Mouse (Mus musculus) lung, embryonic 14.5 days (tissue): ENCODE results near the gene Acan. TPM values are rescaled to one million over a fixed set of nuclear protein-coding genes. Genes with fewer than 3 reads are reported as not detected.

Experiments used
- ATAC-seq: fragments of 200-750 bp; cut with Nextera tagmentation; 2 replicates; pipeline ENCODE4 v1.8.0; 2017; ENCODE audit warnings: mild to moderate bottlenecking, moderate TSS enrichment, moderate library complexity; ENCODE audit not compliant: insufficient read depth
- DNase-seq: peaks from one replicate; pipeline ENCODE4 v3.0.0-alpha.2; 2015
- H3K27ac ChIP-seq: fragments of 300-500 bp; sonication (generic); 2 replicates; pipeline ENCODE4 v1.5.1; 2014; ENCODE audit warnings: low read depth, mild to moderate bottlenecking, moderate library complexity
- H3K27me3 ChIP-seq: fragments of 300-500 bp; sonication (generic); 2 replicates; pipeline ENCODE4 v1.6.1; 2014; ENCODE audit warnings: low read length, control low read depth; ENCODE audit not compliant: insufficient read depth
- H3K36me3 ChIP-seq: fragments of 300-500 bp; sonication (generic); 2 replicates; pipeline ENCODE4 v1.6.1; 2014; ENCODE audit warnings: control low read depth; ENCODE audit not compliant: insufficient read depth
- H3K4me1 ChIP-seq: fragments of 300-500 bp; sonication (generic); 2 replicates; pipeline ENCODE4 v1.6.1; 2014; ENCODE audit warnings: antibody characterized with exemption, control low read depth; ENCODE audit not compliant: insufficient read depth
- H3K4me2 ChIP-seq: fragments of 300-500 bp; sonication (generic); 2 replicates; pipeline ENCODE4 v1.6.1; 2014; ENCODE audit warnings: mild to moderate bottlenecking
- H3K4me3 ChIP-seq: fragments of 300-500 bp; sonication (generic); 2 replicates; pipeline ENCODE4 v1.5.1; 2014; ENCODE audit warnings: low read depth, low read length
- H3K9ac ChIP-seq: fragments of 300-500 bp; sonication (generic); 2 replicates; pipeline ENCODE4 v1.6.1; 2014
- H3K9me3 ChIP-seq: fragments of 300-500 bp; sonication (generic); 2 replicates; pipeline ENCODE4 v1.6.1; 2016; ENCODE audit warnings: low read depth, low read length, control low read depth
- CTCF ChIP-seq: IDR thresholded peaks from 2 replicates; pipeline ENCODE4 v1.5.1; 2016; ENCODE audit warnings: antibody characterized with exemption, low read depth
- WGBS: fragments of 180-500 bp; shearing (Covaris S2); extraction: QIAGEN DNeasy Blood & Tissue Kit; methylation state at CpG from one replicate; pipeline ENCODE4 v1.1.7; 2014; 5-methylcytosine and 5-hydroxymethylcytosine counted together
- polyA plus RNA-seq: library from polyadenylated mRNA; unstranded; fragments of >200 nt; fragmentation: Nextera tagmentation; extraction: Ambion mirVana; gene quantifications from 2 replicates; pipeline ENCODE4 v1.2.1, GENCODE M21; 2014

Gene Acan
- polyA plus RNA-seq, 1 experiment from 2014 or later, result 0.05 TPM

- Histone ChIP-seq H3K4me3 (no peak overlapping the region), H3K9me3 (no peaks in the 10 kb centered on the region), H3K27ac (no peak overlapping the region), H3K9ac (no peak overlapping the region), H3K4me2 (no peak overlapping the region), H3K36me3 (peaks cover 83% of the 10 kb centered on the region), H3K27me3 (no peaks in the 10 kb centered on the region), H3K4me1 (no peaks in the 10 kb centered on the region)
- DNase-seq (no peak), ATAC-seq (no peak)
- TF ChIP-seq CTCF, result no peak
- 63% methylated on average over 6 of the region's 6 CpGs for WGBS
Observed at GRCm38 (mm10) chr7:79139328-79139824, 86.1 kb downstream of the Acan start.

DNA sequence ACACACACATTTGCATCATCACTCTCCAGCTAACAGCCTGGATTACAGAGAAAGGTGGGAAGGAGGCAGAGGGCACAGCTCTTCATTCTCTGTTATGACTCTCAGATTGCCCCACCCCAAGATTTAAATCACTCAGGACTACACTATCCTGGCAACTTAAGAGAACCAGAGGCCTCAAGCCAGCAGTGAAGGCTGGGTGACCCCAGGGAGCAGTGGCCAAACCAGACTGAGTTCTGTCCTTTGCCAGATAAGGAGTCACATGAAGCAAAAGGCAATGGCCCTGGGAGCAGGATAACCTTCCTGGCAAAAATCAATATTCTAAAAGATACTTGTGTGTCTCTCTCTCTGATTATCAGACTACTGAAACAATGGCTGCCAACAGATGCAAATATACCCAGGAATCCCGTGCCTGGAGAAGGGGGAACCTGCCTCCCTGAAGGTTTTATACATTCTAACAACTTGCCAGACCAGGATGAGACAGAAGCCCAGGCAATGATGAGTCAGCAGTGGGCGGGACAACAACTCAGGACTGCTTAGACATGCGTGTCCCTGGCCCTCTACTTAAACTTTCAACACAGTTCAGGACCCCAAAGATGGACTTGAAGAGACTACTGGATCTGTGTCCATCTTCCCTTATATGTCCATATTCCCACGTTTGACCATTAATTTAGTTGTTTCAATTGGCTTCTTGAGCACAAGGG lies 86.8 kb downstream of the Acan start:
- DNase-seq, result no peak
- no peak for TF ChIP-seq CTCF
- no peaks in the 10 kb centered on the region for H3K9me3 ChIP-seq
- no peak overlapping the region for H3K4me2 ChIP-seq
- 58% methylated on average over 4 of the region's 4 CpGs for WGBS
- no peaks in the 10 kb centered on the region for H3K4me1 ChIP-seq
- peaks cover 80% of the 10 kb centered on the region for H3K36me3 ChIP-seq
- no peaks in the 10 kb centered on the region for H3K27me3 ChIP-seq
- ATAC-seq, result no peak
- H3K4me3 ChIP-seq, result no peak overlapping the region
- no peak overlapping the region for H3K27ac ChIP-seq
- no peak overlapping the region for H3K9ac ChIP-seq

DNA sequence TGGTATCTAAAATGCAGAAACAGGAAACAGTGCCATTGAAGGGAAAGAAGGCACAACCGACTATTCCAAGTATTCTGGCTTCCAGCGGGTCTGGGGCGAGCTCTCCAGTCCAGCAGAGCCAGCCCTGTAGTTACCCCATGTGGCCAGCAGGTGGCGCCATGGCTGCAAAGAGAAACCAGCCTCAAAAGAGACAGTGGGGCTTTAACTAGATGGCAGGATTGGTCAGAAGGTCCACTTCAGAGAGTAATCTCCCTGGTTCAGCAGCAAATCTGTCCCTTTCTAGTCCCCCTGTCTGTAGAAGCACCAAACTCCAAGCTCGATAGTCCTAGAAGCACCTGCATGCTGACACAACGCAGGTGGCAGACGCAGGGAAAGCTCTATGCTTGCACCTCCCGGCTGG lies 87.6 kb downstream of the Acan start:
- H3K36me3 ChIP-seq, result peaks cover 80% of the 10 kb centered on the region

GRCm38 (mm10) chr7:79147011-79147837 lies 93.9 kb downstream of the Acan start:
- WGBS, result 49% methylated on average over 12 of the region's 12 CpGs
- TF ChIP-seq CTCF, result no peak
- H3K4me3 ChIP-seq, result peak overlapping the region; percentile 73
- no peak overlapping the region for H3K27ac ChIP-seq
- ATAC-seq (no peak), DNase-seq (no peak)
- H3K4me1 ChIP-seq, result peaks cover 9% of the 10 kb centered on the region; the same call in 1 of the 2 replicates
- peak overlapping the region; percentile 26; the same call in 1 of the 2 replicates for H3K9ac ChIP-seq
- peak overlapping the region; percentile 81 for H3K4me2 ChIP-seq
- H3K36me3 ChIP-seq, result peaks cover 31% of the 10 kb centered on the region
- H3K27me3 ChIP-seq, result no peaks in the 10 kb centered on the region
- no peaks in the 10 kb centered on the region for H3K9me3 ChIP-seq

More for the DNA sequence above, 87.6 kb downstream of the Acan start:
- Histone ChIP-seq H3K27me3 (no peaks in the 10 kb centered on the region), H3K27ac (no peak overlapping the region), H3K4me2 (no peak overlapping the region), H3K9me3 (no peaks in the 10 kb centered on the region), H3K9ac (no peak overlapping the region), H3K4me3 (no peak overlapping the region), H3K4me1 (no peaks in the 10 kb centered on the region)
- peak; percentile 98 for TF ChIP-seq CTCF
- DNase-seq (peak; percentile 93), ATAC-seq (no peak; the same call in 1 of the 2 replicates)
- 36% methylated on average over 8 of the region's 8 CpGs for WGBS

DNA sequence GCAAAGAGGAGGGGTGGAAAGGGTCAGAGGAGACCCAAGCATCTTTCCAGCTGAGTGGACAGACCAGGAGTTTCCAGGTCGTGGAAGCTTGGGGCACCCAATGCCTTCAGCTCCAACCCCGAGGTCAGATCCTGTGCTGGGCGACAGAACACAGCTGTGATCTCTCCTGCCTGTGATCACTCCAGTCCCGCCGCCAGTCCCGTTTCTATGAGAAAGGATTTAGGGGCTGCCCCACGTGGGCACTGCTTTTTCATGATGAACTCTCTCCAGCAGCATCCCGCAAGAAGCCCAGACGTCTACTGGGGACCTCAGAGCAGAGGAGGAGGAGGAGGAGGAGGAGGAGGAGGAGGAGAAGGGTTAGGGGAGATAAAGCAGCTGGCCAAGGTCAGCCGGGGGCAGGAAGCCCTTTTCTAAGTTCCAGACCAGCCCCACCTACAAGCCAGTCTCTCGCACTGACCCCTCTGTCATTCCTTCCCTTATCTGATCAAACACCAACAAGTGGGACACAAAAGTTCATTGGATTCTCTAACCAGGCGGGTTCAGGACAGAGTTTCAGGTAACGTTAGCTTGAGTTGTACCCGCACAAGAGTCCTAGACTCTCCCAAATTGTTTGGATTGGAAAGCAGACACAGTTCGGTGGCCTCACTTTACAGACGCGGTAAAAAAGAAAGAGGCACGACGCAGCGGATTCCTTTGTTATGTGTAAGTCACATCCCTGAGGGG lies 94.8 kb downstream of the Acan start:
- peak; percentile 79 for DNase-seq
- H3K9me3 ChIP-seq, result no peaks in the 10 kb centered on the region
- peak; percentile 9; the same call in 1 of the 2 replicates for ATAC-seq

GRCm38 (mm10) chr7:79148711-79149266 lies 95.5 kb downstream of the Acan start, which contains the start of gene Mfge8:
TSS of gene Mfge8 (minus strand) at chr7:79149060.
- Histone ChIP-seq H3K36me3 (peaks cover 16% of the 10 kb centered on the region), H3K4me1 (peaks cover 9% of the 10 kb centered on the region; the same call in 1 of the 2 replicates), H3K27me3 (no peaks in the 10 kb centered on the region), H3K27ac (peak within 1 kb of the TSS; percentile 89), H3K9me3 (no peaks in the 10 kb centered on the region), H3K4me2 (peak within 1 kb of the TSS; percentile 81), H3K9ac (peak within 1 kb of the TSS; percentile 79), H3K4me3 (peak within 1 kb of the TSS; percentile 73)
- under 1% methylated on average over 39 of the region's 39 CpGs for WGBS
- DNase-seq, result peak; percentile 98
- ATAC-seq, result peak; percentile 95
- TF ChIP-seq CTCF, result no peak

More for the DNA sequence above, 94.8 kb downstream of the Acan start:
- peak overlapping the region; percentile 89 for H3K27ac ChIP-seq
- peak overlapping the region; percentile 73 for H3K4me3 ChIP-seq
- 2% methylated on average over 20 of the region's 20 CpGs for WGBS
- H3K36me3 ChIP-seq, result peaks cover 23% of the 10 kb centered on the region
- peak overlapping the region; percentile 81 for H3K4me2 ChIP-seq
- no peaks in the 10 kb centered on the region for H3K27me3 ChIP-seq
- H3K4me1 ChIP-seq, result peaks cover 9% of the 10 kb centered on the region; the same call in 1 of the 2 replicates
- H3K9ac ChIP-seq, result peak overlapping the region; percentile 79
- TF ChIP-seq CTCF, result no peak
